Mouse (Mus musculus) erythroid progenitor cell, adult 5-6 weeks (primary cell): ENCODE measurements around the gene Slc12a7. TPM values are rescaled to one million over a fixed set of nuclear protein-coding genes. Genes with fewer than 3 reads are reported as not detected.

Source experiments
- ATAC-seq: replicated peaks from 2 replicates; pipeline ENCODE4 v1.8.0; 2016; ENCODE audit warnings: moderate number of reproducible peaks, mild to moderate bottlenecking, moderate TSS enrichment, inconsistent platforms; ENCODE audit not compliant: poor library complexity, low FRiP score, severe bottlenecking
- total RNA-seq, 2 experiments: library from RNA; stranded (forward) in 1 of 2; stranded (reverse) in 1 of 2; fragments of 150-400 nt in 1 of 2; fragments of 186-747, 209-891 nt in 1 of 2; gene quantifications; 2 replicates each; pipeline versions ENCODE4 v1.2.3 to v1.2.4; 2015 to 2017; ENCODE audit warnings: low replicate concordance in 2 of 2

Gene Slc12a7
- total RNA-seq, 2 experiments from 2014 or later, result 1.1 to 1.7 TPM

DNA sequence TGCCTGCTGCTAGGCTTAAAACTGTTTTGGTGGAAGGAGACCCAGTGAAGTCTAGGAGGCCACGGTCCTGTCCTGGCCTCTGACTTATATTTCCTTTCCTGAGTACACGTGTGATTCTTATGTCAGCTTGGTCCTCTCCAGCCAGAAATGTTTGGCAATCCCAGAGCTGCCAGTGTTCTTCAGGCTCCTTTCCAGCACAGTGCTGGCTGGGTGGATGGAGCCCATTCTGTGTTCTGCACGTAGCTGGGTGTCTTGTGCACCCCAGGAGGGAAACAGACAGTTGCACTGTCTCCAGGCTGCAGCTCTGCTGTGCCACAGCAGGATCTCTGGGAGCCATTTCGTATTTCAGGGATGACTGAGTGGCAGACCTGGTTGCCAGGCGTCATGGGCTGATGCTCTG lies 66.2 kb downstream of the Slc12a7 start:
- no peak; the same call in 1 of the 2 replicates for ATAC-seq

DNA sequence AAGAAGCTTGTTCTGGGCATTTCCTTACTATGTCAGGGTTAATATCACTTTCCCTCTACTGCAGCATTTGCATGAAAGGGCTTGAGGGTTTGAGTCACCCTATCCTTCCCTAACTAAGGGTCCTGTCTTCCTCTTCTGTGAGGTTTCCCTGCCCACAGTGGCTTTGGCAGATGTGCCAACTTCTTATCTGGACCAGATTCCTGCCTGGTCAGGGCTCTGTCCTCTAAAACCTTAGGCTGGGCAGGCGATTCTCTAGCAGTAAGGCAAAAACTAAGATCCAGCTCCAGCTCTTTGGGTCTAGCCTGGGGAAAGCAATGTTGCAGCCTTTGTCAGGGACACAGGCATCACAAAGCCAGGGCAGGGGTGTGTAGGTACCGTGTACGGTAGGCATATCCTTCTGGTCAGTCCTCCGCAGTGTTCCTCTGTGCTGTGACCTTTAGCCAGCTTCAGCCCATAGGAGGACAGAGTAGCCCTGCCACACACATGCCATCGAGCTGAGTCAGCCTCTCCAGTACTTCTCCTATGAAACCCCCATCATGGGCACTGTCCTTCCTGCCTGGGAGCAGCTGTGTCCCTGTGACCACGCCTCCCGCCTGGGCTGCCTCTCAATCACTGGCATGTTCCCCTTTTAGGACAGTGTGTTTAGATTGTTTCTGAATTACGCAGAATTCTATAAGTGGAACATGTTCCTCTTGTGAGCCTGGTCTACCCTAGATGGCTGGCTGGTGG lies 70.7 kb downstream of the Slc12a7 start:
- no peak for ATAC-seq

DNA sequence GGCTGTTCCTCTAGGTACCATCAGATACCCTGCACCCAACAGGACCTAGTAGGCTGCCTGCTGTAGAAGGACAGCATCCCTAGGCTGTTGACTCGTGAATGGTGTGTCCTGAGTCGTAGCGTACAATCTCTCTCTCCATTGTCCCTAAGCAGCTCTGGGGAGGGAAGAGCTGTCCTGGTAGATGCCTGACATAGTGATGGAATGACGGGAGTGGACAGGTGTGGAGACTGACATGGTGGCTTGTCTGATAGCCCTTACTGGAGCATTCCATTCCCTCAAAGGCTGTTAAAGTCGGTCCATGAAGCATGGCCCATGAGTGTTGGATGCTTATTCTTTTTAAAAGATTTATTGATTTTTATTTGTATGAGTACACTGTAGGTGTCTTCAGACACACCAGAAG lies 72.0 kb downstream of the Slc12a7 start:
- ATAC-seq, result no peak

DNA sequence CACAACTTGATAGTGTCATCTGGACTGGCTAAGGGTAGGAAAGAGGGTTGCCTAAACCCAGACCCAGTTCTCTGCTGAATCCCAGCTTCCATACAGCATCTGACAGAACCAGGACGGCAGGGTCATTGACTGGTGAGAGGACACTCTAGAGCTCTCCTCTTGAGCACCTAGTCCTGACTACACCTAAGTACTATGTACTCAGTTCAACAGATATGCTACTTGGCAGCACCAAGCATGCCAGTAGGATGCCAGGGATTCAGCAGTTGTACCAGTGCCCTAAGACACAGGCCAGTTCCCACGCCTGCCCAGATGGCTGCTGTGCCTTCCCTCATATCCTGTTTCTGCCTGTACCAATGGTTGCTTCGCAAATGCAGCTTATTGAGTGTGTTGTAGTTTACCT lies 80.0 kb downstream of the Slc12a7 start:
- ATAC-seq, result no peak

DNA sequence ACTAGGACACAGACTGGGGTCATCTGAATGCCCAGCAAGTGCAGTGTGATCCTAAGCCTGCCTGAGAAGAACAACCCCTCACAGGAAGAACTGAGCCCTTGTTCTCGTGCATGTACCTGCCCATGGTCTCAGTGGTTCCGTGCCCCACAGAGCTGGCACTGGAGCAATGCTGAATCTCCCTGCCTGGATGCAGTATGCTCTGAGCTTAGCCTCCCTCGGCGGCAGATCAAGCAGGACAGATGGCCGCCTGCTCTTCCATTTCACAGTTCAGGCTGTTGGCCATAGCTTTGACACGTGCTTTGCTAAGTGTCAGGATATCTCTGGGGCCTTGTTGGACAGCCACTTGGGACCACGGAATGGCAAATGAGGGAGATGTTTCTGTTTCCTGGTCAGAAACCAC lies 81.3 kb downstream of the Slc12a7 start:
- ATAC-seq, result no peak

DNA sequence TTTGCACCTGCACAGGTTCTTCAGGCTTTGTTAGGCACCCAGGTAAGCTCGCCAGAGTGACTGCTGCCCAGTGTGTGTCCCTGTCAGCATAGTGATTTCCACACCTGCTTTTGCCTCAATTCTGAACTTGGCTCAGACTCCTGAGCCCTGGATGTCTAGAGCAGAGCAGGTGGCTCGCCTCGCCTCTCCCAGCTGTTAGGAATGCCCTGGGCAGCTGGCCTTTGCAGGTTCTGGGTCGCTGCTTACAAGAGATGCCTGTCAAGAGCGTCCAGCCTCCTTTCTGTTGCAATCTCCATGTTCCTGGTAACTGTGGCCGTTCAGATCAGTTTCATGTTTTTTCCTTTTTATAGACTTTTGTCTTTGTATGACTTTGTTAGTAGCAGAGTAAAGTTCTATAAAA lies 83.4 kb downstream of the Slc12a7 start:
- ATAC-seq, result no peak

DNA sequence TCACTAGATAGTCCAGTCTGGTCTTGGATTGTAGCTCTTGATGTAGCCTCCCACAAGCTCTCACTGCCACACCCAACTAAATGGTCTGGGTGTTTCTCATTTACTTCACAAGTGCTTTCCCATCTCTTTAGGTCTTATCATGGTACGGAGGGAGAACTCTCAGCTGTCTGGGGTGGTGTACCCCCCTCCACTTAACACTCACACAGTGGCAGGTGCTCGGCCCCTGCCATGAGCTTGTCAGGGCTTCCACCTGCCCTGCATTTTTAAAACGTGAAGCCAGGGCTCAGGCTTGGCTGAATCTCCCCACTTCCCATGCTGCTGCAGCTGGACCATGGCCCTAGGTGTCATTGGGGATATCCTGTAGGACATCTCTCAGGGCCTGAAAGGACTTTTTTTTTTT lies 86.0 kb downstream of the Slc12a7 start:
- no peak for ATAC-seq

DNA sequence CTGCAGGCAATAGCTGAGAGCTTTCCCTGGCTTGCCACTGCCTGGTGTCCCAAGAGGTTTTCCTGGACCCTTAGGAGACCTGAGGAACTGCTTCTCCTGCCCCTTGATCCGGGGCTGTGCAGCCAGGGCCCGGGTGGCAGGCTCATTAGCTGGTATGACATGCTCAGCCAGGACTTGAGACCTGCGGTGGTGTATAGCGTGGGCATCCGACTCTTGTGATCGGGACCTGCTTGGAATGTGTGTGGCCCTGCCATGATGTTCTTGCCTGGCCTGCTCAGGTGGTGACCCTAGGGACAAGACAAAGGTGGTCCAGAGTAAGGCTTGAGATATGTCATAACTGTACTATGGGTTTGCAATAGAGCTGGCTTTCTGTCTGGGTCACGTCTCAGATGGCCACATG lies 88.4 kb downstream of the Slc12a7 start:
- no peak for ATAC-seq

DNA sequence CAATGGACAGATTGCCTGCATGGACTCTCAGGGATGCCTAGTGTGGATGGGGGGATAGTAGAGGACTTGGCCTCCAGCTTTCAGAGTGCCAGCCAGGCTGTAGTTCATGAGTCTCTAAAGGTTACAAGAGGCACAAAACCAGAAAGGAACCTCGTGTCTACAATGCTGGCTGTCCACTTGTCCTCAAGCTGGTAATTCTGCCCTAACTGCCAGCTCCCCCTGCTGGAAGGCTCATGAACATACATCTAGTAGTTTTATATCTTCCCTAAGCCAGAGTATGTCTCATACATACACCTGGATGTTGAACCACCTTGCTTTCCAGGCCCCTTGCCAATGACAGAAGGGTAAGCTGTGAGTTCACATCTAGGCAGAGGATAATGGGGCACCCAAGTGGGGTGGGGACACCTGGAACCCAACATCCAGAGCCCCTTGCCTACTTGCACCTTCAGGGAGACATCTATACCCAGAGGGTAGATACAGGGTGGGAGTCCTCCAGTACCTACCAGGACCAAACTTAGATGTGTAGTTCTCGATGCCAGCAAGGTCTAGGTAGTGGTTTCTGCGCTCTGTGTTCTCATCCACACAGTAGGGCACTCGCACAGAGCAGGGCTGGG lies 89.4 kb downstream of the Slc12a7 start:
- no peak for ATAC-seq

DNA sequence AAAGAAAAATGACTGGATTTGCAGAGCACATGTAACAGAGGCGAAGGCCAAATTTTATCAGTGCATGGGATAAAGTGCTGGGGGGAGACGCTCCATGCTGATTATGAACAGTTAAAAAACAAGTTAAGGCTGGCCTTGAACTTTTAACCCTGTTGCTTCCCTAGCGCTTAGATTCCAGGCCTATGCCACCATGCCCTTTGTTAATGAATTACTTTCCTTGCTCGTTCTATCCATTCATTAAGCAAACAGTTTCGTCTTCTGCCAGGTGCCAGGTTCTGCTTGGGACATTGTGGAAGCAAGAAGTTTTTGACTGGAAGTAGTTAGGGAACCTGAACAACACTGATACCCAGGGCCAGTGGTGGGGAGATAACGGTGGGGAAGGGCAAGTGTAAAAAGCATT lies 90.8 kb downstream of the Slc12a7 start:
- ATAC-seq, result no peak

DNA sequence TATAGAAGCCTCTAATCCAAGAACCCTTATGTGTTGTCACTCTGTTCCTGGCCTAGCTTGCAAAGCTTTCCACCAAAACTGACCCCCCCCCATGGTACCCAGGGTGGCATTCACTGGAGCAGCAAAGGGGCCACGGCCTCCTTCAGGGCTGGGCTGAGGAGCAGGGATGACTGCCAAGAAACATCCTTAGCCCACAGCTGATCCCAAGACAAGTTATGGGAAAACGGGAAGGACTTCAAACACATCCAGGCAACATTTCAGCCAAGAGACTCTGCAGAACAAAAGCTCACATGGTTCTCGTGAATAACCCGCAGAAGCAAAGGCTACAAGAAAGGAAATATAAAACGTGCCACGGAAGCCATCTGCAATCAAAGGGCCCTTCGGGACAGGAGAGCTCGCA lies 94.3 kb downstream of the Slc12a7 start:
- no peak for ATAC-seq

DNA sequence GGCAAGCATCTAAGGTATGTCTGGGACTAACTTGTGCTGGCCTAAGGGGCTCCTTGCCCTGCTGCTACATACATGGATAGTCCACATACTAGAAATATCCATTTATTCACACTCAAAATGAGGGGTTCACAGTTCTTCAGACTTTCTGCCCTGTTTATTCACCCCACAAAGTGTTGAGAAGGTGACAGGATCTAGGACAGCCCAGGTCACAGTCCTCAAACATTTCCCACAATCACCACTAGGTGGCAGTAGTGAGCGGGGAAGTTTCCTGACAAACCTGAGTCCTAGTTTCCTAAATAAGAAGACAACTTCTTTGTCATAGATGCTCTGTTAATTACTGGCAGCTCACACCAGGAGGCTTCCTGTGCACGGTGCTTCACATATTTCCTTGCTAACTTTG lies 98.6 kb downstream of the Slc12a7 start:
- ATAC-seq, result 0 out of 2 replicates have a peak, but pooled peaks have one; percentile 32

DNA sequence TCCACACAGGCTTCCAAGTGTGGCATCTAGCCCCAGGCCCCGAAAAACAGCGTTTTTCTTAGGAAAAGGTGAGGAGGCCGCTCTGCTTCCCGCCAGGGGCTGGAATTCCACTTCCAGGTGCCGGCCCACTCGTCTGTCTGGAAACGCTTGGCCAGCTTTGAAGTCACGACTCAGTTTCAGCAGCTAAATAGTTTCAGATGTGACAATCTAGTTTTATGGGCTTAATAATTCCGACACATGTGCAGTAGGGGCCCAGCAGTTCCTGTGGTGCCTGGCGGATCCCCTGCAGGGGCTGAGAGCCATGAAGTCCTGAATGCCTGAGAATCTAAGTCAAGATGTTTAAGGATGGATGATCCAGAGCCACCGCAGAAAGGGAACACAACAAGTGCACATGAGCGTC lies 100.9 kb downstream of the Slc12a7 start:
- ATAC-seq, result no peak

DNA sequence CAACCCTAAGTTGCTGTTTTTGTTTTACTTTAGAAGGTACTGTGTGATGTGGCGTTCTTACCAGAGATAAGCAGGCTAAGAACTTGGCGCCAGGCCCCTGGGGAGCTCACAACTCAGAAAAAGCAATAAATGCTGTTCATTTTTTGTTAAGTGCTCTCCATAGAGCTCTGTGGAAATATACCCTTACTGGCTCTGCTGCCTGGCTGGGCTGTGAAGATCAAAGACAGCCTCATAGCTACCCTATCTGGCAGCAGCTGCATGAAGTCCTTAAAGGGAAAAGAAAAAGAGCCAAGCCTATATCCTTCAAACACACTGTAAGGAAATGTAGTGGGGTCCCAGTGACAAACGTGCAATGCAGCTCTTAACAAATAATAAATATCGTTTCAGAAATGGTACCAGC lies 102.9 kb downstream of the Slc12a7 start:
- no peak for ATAC-seq

DNA sequence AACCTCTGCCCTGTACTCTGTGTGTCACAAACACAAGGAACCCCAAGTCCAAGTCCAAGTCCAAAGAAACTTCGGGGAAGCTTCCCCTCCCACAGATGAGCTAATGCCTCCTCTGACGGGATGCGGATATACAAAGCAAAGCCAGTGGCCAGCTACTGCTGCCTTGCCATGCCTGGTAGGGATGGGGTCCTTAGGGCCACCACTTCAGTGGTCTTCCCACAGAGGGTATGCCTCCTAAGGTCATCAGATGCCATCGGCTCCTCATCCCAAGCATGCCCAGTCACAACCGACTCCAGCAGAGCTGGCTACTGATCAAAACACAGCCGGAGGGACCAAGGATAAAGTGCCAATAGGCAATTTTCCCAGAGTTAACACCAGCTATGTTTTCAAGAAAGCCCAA lies 103.6 kb downstream of the Slc12a7 start:
- no peak for ATAC-seq

DNA sequence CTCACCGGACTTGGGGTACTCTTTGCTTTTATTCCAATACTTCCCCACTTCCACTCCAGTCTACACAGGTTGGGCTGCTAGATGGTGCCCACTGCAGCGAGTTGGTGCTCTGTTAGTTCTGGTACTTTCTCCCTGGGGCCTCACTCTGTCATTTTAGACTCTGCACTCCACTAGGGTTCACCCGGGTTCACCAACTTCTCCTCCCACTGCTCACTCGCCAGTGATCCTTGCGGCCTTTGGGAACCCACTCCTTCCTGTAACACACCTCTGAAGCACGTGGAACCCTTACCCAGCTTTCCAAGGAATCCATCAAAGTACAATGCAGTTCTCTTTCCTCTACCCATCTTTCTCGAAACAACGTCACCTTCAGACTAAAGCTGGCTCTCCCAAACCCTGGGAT lies 104.8 kb downstream of the Slc12a7 start:
- no peak for ATAC-seq

DNA sequence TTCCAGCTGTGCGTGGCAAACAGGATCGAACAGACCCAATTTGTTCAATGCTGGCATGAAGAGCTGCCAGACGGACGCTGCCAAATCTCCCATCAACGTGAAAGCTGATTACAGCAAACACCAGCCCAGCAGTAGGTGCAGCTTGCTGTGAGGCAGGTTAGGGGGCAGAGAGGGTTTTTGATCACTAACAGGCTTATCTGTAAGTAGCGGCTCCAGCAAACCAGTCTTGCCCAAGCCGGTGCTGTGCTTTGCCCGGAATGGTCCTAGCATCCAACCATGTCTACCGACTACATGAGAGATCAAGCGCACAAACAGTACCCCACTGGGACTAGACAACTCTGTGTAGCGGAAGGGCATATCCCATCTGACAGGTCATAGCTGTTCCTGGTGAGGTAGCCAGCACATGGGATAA lies 106.2 kb downstream of the Slc12a7 start:
- no peak for ATAC-seq

DNA sequence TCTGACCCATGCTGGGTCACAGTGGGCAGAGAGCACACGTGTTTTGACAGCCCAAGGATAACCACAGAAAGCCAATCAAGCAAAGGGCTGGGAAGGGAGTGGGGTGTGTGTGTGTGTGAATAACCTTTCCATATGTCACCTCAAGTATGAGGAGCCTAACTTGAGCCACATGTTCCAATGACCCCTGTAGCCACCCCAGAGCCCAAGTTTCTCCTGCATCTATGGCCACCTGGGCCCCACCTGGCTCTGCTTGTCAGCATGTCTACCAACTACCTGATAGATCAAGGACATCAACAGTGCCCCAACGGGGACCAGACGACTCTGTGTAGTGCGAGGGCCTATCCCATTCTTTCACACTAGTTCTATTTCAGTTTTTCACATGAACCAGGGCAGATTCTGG lies 106.8 kb downstream of the Slc12a7 start:
- no peak for ATAC-seq

DNA sequence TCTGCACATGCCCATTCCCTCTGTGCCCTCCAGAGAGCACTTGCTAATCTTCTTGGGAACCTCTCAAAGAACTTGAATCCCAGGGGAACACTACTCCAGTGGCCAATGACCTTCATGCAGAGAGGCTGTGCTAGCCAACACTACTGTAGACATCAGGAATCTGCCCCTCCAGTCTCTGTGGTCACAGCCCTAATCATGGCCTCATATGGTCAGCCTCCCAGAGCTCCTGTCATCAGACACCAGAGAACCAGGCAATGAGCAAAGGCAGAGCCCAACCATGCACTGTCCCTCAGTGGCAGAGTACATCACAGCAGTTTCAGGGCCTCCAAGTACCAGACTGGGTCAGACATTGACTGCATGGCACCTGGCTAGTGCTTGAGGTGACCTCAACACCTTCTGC lies 109.8 kb downstream of the Slc12a7 start:
- ATAC-seq, result no peak

DNA sequence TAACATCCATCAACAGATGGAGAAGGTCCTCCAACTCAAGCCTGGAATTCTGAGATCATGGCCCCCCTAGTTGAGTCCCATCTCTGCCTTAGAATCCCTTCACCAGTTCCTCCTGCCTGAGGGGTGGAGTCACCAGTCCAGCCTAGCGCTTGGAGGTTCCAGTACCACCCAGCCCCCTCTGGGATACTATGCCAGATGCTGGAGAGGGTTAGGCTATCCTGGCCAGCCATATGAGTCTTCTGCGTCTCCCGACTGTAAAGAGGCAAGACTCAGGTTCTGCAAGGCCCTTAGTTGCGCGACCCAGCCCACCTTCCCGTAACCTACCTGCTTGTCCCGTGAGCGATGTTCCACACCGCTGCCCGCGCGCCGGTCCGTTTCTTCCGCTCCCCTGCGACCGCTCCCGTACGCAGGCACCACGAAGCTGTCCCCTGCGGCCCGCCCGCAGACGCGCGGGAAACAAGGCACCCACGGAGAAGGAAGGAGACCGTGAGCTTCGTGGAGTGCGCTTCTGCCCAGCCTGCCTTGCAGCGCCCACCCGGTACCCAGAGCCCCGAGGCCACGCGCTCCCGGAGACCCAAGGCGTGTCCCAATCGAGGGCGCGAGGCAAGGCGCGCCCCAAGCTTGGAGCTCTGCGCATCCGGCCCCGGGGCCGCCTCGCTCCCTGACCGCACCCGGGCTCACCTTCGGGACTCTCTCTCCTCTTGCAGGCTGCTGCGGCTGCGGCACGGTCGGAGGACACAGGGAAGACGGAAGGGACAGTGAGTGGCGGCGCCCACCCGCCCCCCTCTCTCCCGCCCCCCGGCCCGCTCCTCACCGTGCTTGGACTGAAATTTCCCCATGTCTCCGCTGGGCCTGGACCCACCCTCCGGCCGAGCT lies 113.9 kb downstream of the Slc12a7 start:
- ATAC-seq, result no peak

DNA sequence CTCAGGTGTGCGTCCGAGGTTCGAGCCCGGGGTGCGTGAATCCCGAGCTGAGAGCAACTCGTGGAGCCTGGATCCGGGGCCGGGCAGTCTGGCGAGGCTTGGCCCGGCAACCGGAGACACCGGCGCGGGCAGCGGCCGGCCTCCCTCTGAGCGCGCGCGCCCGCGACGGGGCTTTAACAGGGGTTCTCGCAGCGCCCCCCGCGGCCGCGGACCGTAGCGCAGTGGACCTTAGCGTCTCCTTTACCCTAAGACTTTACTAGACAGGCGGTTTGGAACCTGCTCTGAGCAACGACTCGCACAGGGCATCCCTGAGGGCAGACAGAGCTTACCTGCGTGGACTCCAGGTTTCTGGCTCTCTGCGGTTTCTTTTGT lies 114.6 kb downstream of the Slc12a7 start, which contains the start of gene Nkd2:
Gene Nkd2 (minus strand): TSS at position 167 of the 372 bp plus-strand sequence.
- no peak for ATAC-seq
